25 mouse cellular contexts compared by ENCODE assay signal in the genomic region with DNA sequence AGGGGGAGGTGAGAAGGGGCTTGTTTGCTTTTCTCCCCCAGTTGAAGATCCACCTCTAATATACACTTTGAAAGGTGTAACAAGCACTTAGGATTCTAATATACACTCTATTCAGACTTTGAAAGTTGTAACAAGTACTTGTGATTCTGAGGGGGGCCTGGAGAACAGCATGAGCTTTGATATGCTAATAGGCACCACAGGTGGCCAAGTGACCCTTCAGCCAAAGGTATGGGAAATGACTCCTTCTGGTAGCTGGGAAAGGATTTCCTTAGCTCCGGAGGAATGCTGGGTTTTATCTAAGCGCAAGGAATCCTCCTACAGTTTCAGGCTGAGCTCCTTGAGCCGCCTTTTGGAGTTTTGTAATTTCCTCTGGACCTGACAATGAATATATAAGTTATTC. TPM values are rescaled to one million over a fixed set of nuclear protein-coding genes. Genes with fewer than 3 reads are reported as not detected.
DNase-seq lines count a peak whose midpoint lies in the region; ATAC-seq lines count a peak whose summit lies in the region.
"Had no signal": no experiment of that assay in that cellular context is flagged by ENCODE, and none has a peak within 500 bp of the region (broad histone marks: within the 10 kb centered on the region; RNA-seq: fewer than 3 reads in every experiment).

No protein-coding gene starts in this region.

- H3K9ac ChIP-seq in midbrain, embryonic 11.5 days (ENCODE audit: low read length) = no peak overlapping the region
- H3K9ac ChIP-seq in midbrain, embryonic 16.5 days (ENCODE audit: low read depth, low read length) = no peak overlapping the region
- H3K9ac ChIP-seq: forebrain, embryonic 15.5 days; heart, embryonic 12.5 days; hindbrain, embryonic 14.5 days had no signal

- H3K4me2 ChIP-seq in midbrain, embryonic 11.5 days = no peak overlapping the region
- H3K4me2 ChIP-seq in midbrain, embryonic 16.5 days (ENCODE audit: low read length) = no peak overlapping the region

- peaks cover 2% of the 10 kb centered on the region; the same call in 1 of the 2 replicates for H3K4me1 ChIP-seq in midbrain, embryonic 11.5 days (ENCODE audit: control insufficient read depth, insufficient read depth, low read length)
- H3K4me1 ChIP-seq in midbrain, embryonic 16.5 days (ENCODE audit: control insufficient read depth, insufficient read depth, low read length) = peaks cover 3% of the 10 kb centered on the region; the same call in 1 of the 2 replicates
- H3K4me1 ChIP-seq: embryonic facial prominence, embryonic 13.5 days had no signal

- H3K27ac ChIP-seq in midbrain, embryonic 11.5 days (ENCODE audit: low read depth, low read length) = no peak overlapping the region
- H3K27ac ChIP-seq in midbrain, embryonic 16.5 days (ENCODE audit: low read length) = no peak overlapping the region
- H3K27ac ChIP-seq: embryonic facial prominence, embryonic 10.5 days; embryonic facial prominence, embryonic 13.5 days; forebrain, embryonic 12.5 days; forebrain, embryonic 15.5 days; heart, embryonic 15.5 days; hindbrain, embryonic 14.5 days; hindbrain, postnatal 0 days had no signal

- H3K4me3 ChIP-seq in midbrain, embryonic 11.5 days (ENCODE audit: low read depth, low read length) = no peak overlapping the region
- no peak overlapping the region for H3K4me3 ChIP-seq in midbrain, embryonic 16.5 days (ENCODE audit: low read depth, low read length)

- H3K36me3 ChIP-seq in midbrain, embryonic 11.5 days (ENCODE audit: control insufficient read depth, insufficient read depth, low read length) = no peaks in the 10 kb centered on the region
- H3K36me3 ChIP-seq in midbrain, embryonic 16.5 days (ENCODE audit: control insufficient read depth, insufficient read depth, low read length) = no peaks in the 10 kb centered on the region
- H3K36me3 ChIP-seq: embryonic facial prominence, embryonic 10.5 days; embryonic facial prominence, embryonic 13.5 days; forebrain, embryonic 12.5 days; forebrain, embryonic 15.5 days; heart, embryonic 12.5 days; heart, embryonic 15.5 days had no signal

- H3K27me3 ChIP-seq in midbrain, embryonic 11.5 days (ENCODE audit: control insufficient read depth, insufficient read depth, low read length) = peaks cover 6% of the 10 kb centered on the region; the same call in 1 of the 2 replicates
- H3K27me3 ChIP-seq in midbrain, embryonic 16.5 days (ENCODE audit: control insufficient read depth, insufficient read depth, low read depth, low read length) = peaks cover 3% of the 10 kb centered on the region; the same call in 1 of the 2 replicates

- no peak for ATAC-seq in midbrain, embryonic 11.5 days (ENCODE audit: low FRiP score)
- ATAC-seq in midbrain, embryonic 16.5 days = no peak
- ATAC-seq: forebrain, embryonic 15.5 days; hindbrain, postnatal 0 days; inflammation-experienced regulatory T-cells, adult 6 months; intestine, embryonic 16.5 days had no signal

- no peaks in the 10 kb centered on the region for H3K9me3 ChIP-seq in midbrain, embryonic 11.5 days (ENCODE audit: control insufficient read depth, low read length)
- H3K9me3 ChIP-seq in midbrain, embryonic 16.5 days (replicated peaks; ENCODE audit: control insufficient read depth, low read length, poor library complexity, severe bottlenecking) = no peaks in the 10 kb centered on the region
- H3K9me3 ChIP-seq: embryonic facial prominence, embryonic 10.5 days; embryonic facial prominence, embryonic 13.5 days; forebrain, embryonic 12.5 days; forebrain, embryonic 15.5 days; heart, embryonic 12.5 days; heart, embryonic 15.5 days had no signal

- peak; percentile 85 for DNase-seq in midbrain, embryonic 11.5 days (ENCODE audit: low spot score, missing footprints)
- DNase-seq in ES-CJ7 (ENCODE audit: low read depth, low spot score) = peak; percentile 96
- DNase-seq in R1 (ENCODE audit: low read depth, low spot score) = peak; percentile 92
- no peak for DNase-seq in spleen, postnatal 14 days (ENCODE audit: low spot score in 2 of 2)
- DNase-seq in thymus, adult 18-20 months = no peak
- DNase-seq: adrenal gland, adult 2 months; adrenal gland, postnatal 14 days; cerebellum, adult 11 months; cerebellum, postnatal 10 days; embryo, embryonic 11 days; gastrocnemius, postnatal 10 days; gastrocnemius, postnatal 36 days; heart, postnatal 14 days; heart, postnatal 4 days had no signal

- 7% methylated on average over 3 of the region's 3 CpGs for WGBS in midbrain, embryonic 11.5 days
- 11% methylated on average over 3 of the region's 3 CpGs for WGBS in midbrain, embryonic 16.5 days

RNA-seq across cellular contexts. Expression of a gene that starts 41.0 kb away (rescaled TPM):
- polyA plus RNA-seq in midbrain, embryonic 11.5 days (2014; fragmentation: Nextera tagmentation; extraction: Ambion mirVana) = 31.3 and 34.1 TPM in 2 replicates
- 13.9 and 20.7 TPM in 2 replicates for polyA plus RNA-seq in midbrain, embryonic 16.5 days (2015; fragmentation: Nextera tagmentation; extraction: Ambion mirVana)

RNA-seq across cellular contexts. Expression of a gene that starts 56.5 kb away (rescaled TPM):
- 3.4 and 4.6 TPM in 2 replicates for polyA plus RNA-seq in midbrain, embryonic 11.5 days (2014; fragmentation: Nextera tagmentation; extraction: Ambion mirVana)
- polyA plus RNA-seq in midbrain, embryonic 16.5 days (2015; fragmentation: Nextera tagmentation; extraction: Ambion mirVana) = 1.9 and 2.0 TPM in 2 replicates

Comparison
In these comparisons a context has a peak if more than half of its experiments do, and no peak if none do; other contexts are left out.
1. DNase-seq: peak in midbrain, embryonic 11.5 days (single experiment), ES-CJ7 (single experiment) and R1 (single experiment); none in spleen, postnatal 14 days (0 of 2) and thymus, adult 18-20 months (0 of 2).